Mouse (Mus musculus): ENCODE measurements around the gene Egr4. TPM values are rescaled to one million over a fixed set of nuclear protein-coding genes. Genes with fewer than 3 reads are reported as not detected.

The Egr4 gene
- not detected in 2 replicates for polyA plus RNA-seq (2015; fragmentation: Nextera tagmentation; extraction: Ambion mirVana)

GRCm38 (mm10) chr6:85513531-85513910 is at the start of gene Egr4:
Gene Egr4 (minus strand): TSS chr6:85513589.

GRCm38 (mm10) chr6:85502911-85503250 is 10.5 kb downstream of the Egr4 start, which contains the start of gene Fbxo41:
Gene Fbxo41 (minus strand): TSS chr6:85502994.

Other genes starting within 250 kb of the Egr4 start
- gene Sfxn5, start 180.2 kb downstream of the Egr4 start, polyA plus RNA-seq (2015; fragmentation: Nextera tagmentation; extraction: Ambion mirVana): 3.3 and 4.6 TPM in 2 replicates
- gene Rab11fip5, start 139.0 kb downstream of the Egr4 start, polyA plus RNA-seq (2015; fragmentation: Nextera tagmentation; extraction: Ambion mirVana): 20.0 and 20.7 TPM in 2 replicates
- not detected in 2 replicates for gene Noto, start 89.7 kb downstream of the Egr4 start, polyA plus RNA-seq (2015; fragmentation: Nextera tagmentation; extraction: Ambion mirVana)
- gene Smyd5, start 81.6 kb downstream of the Egr4 start, polyA plus RNA-seq (2015; fragmentation: Nextera tagmentation; extraction: Ambion mirVana): 18.3 and 20.7 TPM in 2 replicates
- 243 and 247 TPM in 2 replicates for gene Cct7, start 62.1 kb downstream of the Egr4 start, polyA plus RNA-seq (2015; fragmentation: Nextera tagmentation; extraction: Ambion mirVana)
- 41.4 and 53.6 TPM in 2 replicates for gene Pradc1, start 61.6 kb downstream of the Egr4 start, polyA plus RNA-seq (2015; fragmentation: Nextera tagmentation; extraction: Ambion mirVana)
- 0.03 TPM in 1 of 2 replicates, not detected in the other for gene Fbxo41, start 10.6 kb downstream of the Egr4 start, polyA plus RNA-seq (2015; fragmentation: Nextera tagmentation; extraction: Ambion mirVana)
- 0.60 and 1.0 TPM in 2 replicates for gene Alms1, start 73.9 kb upstream of the Egr4 start, polyA plus RNA-seq (2015; fragmentation: Nextera tagmentation; extraction: Ambion mirVana)
- gene Nat8f7, start 199.6 kb upstream of the Egr4 start, polyA plus RNA-seq (2015; fragmentation: Nextera tagmentation; extraction: Ambion mirVana): 0.07 TPM in 1 of 2 replicates, not detected in the other

All from skeletal muscle tissue, postnatal 0 days (tissue).